Mouse (Mus musculus) lung, postnatal 4 days (tissue): ENCODE measurements at regions not wholly inside any gene's neighbourhood (a gene's known extent, or its start where the extent isn't known, plus 50 kb on each side); places are given as distances from the start of the nearest gene placed in this dataset.

Experiments
- DNase-seq, 2 experiments: peaks; one replicate each; pipeline ENCODE4 v3.0.0; 2021

DNA sequence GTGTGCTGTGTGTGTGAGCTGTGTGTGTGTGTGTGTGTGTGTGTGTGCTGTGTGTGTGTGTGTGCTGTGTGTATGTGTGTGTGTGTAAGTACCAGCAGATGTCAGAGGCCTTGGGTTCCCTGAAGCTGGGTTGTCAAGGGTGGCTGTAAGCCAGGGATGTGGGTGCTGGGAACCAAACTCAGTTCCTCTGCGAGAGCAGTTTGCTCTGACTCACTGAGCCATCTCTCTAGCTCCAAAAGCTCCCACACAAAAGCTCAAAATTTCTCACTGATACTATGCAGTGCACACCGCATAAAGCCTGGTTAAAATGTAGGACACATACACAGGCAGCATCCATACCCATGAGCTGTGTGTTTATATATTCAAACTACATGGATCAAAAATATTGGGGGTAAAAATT, 172.9 kb upstream of the Clec14a start:
- no peak for DNase-seq

DNA sequence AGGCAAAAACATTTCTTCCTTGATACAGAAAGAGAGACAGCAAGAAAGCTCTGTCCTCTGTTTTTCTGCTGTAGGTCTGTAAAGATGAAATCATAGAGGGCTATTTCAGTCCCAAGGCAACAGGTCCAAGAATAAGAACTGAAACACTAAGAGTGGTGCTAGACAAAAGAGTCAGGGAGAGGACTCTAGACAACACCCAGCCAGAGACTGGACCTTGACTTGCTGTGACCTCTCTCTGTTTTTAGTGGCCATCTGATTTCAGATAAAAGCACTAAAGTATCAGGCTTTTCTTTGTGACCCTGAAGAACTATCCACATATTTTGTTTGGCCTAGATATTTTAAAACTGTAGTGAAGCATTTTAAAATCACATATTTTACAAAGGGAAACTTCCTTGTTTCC, 171.6 kb upstream of the Clec14a start:
- no peak for DNase-seq

DNA sequence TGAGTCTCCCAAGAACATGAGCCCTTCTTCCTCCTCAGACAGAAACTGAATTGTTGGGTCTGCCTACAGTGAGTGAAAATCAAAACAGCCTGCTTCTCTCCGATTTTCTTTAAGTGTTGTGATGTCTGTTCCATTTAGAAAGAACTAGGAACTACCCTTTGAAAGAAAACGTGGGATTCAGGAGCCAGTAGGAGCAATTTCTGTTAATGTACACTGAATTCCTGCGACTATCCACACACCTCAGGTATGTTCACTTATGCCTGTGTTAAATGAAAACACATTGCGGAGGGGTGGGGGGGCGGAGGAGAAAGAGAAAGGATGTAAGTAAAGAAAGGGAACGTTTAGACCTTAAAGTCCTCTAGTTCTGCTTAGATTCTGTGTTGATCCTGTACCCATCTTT, 167.9 kb upstream of the Clec14a start:
- DNase-seq: no peak

DNA sequence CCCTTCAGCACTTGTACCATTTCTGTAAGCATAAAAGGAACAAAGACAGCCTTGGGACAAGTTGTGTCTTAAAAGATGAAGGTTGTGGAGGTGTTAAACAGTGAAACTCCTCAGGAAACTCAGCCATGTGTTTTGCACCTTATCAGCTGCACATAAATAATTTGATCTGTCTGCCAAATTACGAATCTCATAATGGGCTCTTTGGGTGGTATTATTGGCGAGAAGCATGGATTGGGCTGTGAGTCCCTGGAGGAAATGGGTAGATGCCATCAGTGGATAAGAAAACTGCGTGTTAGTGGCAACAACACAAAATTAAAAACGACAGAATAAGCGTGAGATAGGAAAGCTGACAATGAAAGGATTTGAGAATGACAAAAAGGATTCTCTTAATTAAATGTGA, 165.4 kb upstream of the Clec14a start:
- no peak for DNase-seq

DNA sequence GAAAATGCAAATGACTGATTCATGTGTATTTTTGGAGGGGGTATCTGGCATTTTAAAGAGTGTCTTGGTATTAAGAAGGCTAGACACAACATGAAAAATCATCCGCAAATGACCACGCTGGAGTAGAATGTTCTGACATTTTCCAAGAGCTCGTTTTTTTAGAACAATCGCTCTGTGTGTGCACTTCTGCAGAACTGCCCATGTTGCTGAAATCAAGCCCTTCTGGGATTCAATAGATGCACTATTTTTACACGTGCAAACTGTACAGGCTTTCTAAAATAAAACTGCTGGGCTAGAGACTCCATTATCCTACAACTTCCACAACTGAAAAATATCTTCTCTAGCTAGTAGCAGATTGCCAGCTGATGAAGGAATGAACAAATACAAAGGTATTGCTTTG, 160.8 kb upstream of the Clec14a start:
- DNase-seq: no peak

DNA sequence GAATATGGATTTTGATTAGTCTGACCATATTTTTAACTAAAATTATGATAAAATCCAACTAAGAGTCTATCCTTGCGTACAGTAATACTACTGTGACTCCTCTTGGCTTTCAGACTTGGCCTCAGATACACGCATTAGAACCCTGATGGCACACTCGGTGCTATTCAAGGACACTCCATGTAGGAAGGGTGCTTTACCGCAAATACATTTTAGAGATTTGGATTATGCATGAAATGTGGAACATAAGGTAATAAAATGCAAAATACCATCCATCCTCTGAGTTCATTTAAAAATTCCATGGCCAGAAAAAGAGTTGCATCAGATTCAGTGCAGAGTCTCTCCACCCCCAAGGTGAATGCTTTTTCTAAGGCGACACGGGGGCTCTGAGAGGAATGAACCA, 157.7 kb upstream of the Clec14a start:
- DNase-seq: no peak

DNA sequence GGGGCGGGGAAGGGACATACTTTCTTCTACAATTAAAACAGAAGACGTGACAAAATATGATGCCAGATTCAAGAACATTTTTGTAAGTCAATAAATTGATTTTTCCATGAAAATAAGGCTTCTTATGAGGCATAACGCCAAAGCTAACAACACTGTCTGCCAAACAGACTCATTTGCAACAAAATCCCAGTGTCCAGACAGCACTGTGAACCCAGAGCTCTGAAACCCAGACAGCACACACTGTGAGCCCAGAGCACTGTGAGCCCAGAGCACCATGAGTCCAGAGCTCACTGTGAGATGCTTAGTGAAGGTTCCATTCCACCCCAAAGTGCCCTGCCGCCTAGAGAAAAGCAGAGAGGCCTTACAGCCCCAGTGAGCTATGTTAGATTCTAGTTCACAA, 156.9 kb upstream of the Clec14a start:
- no peak for DNase-seq

DNA sequence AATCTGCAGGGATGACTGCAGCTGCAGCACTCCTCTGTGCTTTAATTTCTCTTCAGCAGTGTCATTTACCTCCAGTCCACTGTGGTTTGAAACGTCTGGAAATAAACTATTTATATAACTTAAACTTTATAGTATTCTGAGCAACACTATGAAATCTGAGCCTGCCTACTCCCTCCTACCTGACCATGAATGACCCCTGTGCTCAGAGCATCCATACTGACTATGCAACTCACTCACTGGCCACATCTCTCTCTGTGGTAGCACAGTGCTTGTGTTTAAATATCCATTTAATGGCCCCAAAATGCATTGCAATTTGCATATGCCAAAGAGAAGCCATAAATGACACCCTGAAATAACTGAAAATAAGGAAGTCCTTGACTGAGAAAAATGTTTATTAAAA, 154.5 kb upstream of the Clec14a start:
- no peak for DNase-seq

DNA sequence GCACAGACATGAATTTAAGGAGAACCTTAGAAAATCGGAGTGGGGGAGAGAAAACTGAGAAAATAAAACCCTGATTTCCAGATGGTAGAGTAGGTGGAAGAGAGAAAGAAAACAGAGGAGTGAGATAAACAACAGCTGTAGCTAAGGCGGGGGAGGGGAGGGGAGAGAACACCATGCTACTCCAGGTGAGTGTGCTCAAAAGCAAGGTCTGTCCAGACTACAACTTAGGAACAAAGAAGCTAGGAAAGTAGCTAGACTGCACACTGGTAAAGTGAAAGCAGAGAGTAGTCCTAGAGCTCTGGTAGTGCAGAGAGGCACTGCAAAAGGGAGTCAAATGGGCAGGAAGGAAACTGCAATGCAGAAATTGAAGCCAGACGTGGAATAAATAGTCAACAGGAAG, 132.8 kb upstream of the Clec14a start:
- DNase-seq: no peak

DNA sequence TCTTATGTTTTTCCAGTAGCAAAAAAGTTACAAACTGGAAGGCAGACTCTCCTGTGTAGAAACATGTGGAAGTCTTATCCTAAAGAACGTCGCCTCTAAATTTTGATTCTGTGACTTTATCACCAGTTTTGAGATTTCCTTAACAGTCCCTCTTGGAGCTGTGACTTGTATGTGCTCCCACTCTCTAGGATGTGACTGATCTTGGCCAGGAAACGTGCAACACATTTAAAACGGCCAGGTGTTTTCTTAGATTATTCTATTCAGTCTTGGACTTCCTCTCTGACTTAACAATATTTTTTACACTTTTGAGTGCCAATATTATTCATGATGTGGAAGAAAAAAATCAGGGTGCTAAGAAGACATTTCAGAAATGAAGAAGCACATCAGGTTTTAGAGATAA, 91.2 kb upstream of the Clec14a start:
- no peak for DNase-seq

DNA sequence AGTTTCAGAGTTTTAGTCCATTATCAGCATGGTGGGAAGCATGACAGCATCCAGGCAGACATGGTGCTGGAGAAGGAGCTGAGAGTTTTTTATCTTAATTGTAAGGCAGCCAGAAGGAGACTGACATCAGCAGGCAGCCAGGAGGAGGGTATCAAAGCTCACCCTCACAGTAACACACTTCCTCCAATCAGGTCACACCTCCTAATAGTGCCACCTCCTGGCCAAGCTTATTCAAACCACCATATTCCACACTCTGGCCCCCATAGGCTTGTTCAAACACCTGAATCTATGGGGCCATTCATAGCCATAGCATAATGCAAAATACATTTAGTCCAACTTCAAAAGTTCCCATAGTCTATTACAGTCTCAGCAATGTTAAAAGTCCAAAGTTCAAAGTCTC, 65.1 kb upstream of the Clec14a start:
- DNase-seq: no peak

DNA sequence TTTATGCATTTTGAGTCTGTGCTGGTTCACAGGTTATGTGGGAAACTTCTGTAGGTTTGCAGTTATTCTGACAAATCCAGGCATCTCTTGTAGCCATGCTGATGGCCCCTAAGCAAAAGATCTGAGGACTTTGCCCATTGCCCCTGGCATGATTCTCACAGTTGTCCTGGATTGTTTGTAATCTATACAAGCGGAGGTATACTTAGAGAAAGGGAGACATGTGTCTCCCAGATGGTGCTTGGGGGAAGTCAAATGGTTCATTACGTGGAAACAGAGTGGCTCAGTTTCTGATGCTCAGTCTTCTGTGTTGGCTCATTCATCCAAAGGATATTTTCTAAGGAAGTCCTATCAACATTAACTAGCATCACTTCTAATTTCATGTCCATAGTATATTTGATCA, 60.8 kb upstream of the Clec14a start:
- no peak for DNase-seq

DNA sequence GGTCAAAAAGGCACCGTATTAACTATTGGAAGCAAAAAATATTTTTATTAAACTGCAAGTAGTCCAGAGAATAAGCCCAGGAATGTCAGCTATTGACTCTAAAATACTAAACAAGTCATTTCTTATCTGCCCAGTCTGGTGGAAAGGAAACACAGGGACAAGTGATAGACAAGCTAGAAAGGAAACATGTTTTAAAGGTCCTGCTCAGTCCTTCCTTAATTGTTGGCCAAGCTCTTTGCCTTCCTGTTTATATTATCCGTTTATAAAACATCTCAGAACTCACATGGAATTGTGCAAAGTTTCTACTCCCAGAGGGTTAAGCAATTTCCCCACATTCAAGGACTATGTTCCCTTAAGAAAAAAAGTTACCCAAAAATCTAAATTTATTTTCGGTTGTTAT, 54.9 kb upstream of the Clec14a start:
- no peak for DNase-seq
